Mouse (Mus musculus): ENCODE results near the gene Gm5128. TPM values are rescaled to one million over a fixed set of nuclear protein-coding genes. Genes with fewer than 3 reads are reported as not detected.
"Not testable (repeated sequence)": the region's sequence is repeated elsewhere in the genome, so short reads cannot be mapped to it uniquely, and the experiment has no call there.

The Gm5128 gene
- not detected for total RNA-seq (2021)

DNA sequence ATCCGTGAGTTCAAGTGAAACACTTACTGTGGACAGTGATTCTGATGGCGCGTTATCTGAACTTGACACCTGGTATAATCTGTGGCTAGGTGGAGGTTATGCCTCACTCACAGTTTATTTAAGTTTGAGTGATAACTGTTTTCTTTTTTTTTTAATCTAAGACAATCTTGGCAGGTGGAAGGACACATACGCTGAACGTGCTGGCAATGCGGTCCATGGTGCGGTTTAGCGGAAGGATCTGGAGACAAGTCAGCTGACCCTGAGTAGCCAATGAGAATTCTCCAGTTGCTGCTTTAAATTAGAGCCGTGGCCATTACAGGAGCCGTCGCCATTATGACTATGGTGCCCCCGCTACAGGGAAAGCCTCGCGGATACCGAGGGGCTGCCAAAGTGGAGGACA lies at the start of gene Gm5128:
Gene Gm5128 (plus strand): TSS at position 301 of the 400 bp plus-strand sequence.
- not testable (repeated sequence) for DNase-seq (ENCODE audit: extremely low spot score in 1 of 2, low spot score in 1 of 2)

DNA sequence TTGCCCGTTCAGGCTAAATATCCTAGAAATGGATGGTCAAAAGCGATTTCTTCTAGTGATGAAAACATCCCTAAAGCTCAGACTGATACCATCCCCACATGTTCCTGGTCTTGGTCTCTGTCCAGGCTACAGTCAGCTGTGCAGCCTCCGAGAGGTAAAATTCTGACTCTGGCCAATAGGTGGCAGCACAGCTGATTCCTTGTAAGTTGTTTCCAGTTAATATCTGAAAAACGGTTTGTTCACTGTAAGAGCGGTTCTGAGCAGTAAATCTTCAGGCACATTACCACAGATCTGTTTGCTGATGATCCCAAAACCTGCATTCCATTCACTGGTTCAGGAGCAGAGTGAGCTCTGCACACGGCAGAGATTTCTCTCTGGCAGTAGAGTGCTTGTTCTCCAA lies 12.4 kb upstream of the Gm5128 start:
- not testable (repeated sequence) for DNase-seq (ENCODE audit: extremely low spot score in 1 of 2, low spot score in 1 of 2)

DNA sequence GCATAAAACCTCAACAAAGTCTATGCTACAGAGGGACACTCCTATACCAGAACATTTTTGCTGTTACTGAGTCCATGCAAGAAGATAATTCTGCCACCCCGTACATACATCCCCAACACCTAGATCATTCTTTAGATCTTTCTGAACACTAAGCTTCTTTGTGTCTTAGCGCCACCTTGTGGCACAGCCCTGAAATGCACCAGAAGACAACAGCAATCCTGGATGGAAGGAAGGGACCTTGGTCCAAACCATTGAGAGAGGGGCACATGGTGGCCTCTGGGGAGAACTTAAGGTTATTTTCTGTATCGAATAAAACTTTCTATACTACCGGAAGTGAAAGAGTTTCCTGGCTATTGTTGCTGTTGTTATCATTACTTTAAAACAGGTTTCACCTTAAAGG lies 11.1 kb upstream of the Gm5128 start:
- not testable (repeated sequence) for DNase-seq (ENCODE audit: extremely low spot score in 1 of 2, low spot score in 1 of 2)

DNA sequence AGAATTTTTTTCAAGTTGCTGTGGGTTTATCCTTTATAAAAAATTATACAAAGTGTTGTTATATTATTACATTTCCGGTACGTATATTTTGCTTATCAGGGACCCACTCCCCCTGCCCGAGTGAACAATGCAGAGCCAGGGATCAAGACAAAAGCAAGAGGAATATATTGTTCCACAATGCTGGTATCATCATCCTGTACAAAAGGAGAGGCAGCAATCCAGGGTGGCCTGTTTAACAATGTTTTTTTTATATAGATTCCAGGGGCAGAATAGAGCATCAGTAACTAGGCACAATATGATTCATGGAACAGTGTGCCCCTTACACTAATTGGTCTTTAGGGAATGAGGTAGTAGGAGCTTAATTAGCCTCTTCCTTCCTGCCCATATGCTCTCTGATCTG lies 30.5 kb downstream of the Gm5128 start:
- DNase-seq (ENCODE audit: extremely low spot score in 1 of 2, low spot score in 1 of 2) = not testable (repeated sequence)

DNA sequence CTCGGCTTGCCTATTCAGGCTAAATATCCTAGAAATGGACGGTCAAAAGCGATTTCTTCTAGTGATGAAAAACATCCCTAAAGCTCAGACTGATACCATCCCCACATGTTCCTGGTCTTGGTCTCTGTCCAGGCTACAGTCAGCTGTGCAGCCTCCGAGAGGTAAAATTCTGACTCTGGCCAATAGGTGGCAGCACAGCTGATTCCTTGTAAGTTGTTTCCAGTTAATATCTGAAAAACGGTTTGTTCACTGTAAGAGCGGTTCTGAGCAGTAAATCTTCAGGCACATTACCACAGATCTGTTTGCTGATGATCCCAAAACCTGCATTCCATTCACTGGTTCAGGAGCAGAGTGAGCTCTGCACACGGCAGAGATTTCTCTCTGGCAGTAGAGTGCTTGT lies 48.1 kb downstream of the Gm5128 start:
- not testable (repeated sequence) for DNase-seq (ENCODE audit: extremely low spot score in 1 of 2, low spot score in 1 of 2)

DNA sequence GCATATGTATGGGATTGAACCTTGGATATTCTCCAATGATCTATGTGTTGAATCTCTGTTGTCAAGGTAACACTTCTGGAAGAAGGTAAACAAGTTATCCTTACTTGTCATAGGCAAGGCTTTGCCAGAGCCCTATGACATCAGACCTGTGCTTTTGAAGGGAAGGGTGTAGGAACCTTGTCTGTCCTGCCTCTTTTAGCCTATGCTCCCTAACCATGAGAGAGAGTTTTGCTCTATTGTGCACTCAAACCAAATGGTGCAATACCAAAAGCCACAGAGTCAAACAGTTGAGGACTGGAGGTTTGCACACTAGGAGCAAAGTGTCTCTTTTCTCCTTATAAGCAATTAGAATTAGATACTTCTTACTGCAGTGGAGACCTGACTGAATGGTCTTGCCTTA lies 48.7 kb downstream of the Gm5128 start:
- DNase-seq (ENCODE audit: extremely low spot score in 1 of 2, low spot score in 1 of 2) = not testable (repeated sequence)

DNA sequence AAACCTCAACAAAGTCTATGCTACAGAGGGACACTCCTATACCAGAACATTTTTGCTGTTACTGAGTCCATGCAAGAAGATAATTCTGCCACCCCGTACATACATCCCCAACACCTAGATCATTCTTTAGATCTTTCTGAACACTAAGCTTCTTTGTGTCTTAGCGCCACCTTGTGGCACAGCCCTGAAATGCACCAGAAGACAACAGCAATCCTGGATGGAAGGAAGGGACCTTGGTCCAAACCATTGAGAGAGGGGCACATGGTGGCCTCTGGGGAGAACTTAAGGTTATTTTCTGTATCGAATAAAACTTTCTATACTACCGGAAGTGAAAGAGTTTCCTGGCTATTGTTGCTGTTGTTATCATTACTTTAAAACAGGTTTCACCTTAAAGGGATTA lies 49.4 kb downstream of the Gm5128 start:
- DNase-seq (ENCODE audit: extremely low spot score in 1 of 2, low spot score in 1 of 2) = not testable (repeated sequence)

Other genes starting within 250 kb of the Gm5128 start
- gene Gm15023, start 195.7 kb upstream of the Gm5128 start, total RNA-seq (2021) = not detected
- 100 to 1,000 TPM in 1 of 2 experiments, 10 to 100 TPM in 1; 88.4 to 112 TPM for gene Tceal6, start 162.6 kb upstream of the Gm5128 start, total RNA-seq (2021)
- gene Pramel3, start 71.0 kb upstream of the Gm5128 start, total RNA-seq (2021) = under 1 TPM in 1 of 2 experiments, not detected in 1; 0.09 TPM
- gene Gm7903, start 60.6 kb downstream of the Gm5128 start, total RNA-seq (2021) = not detected
- not detected for gene AV320801, start 121.3 kb downstream of the Gm5128 start, total RNA-seq (2021)
- gene Nxf7, start 225.5 kb downstream of the Gm5128 start, total RNA-seq (2021) = not detected

Measured in layer of hippocampus, postnatal 25 days (tissue).